Mouse (Mus musculus): ENCODE measurements around the gene Suco. TPM values are rescaled to one million over a fixed set of nuclear protein-coding genes. Genes with fewer than 3 reads are reported as not detected.

The Suco gene
- polyA plus RNA-seq, 1 experiment, result 3.1 TPM

DNA sequence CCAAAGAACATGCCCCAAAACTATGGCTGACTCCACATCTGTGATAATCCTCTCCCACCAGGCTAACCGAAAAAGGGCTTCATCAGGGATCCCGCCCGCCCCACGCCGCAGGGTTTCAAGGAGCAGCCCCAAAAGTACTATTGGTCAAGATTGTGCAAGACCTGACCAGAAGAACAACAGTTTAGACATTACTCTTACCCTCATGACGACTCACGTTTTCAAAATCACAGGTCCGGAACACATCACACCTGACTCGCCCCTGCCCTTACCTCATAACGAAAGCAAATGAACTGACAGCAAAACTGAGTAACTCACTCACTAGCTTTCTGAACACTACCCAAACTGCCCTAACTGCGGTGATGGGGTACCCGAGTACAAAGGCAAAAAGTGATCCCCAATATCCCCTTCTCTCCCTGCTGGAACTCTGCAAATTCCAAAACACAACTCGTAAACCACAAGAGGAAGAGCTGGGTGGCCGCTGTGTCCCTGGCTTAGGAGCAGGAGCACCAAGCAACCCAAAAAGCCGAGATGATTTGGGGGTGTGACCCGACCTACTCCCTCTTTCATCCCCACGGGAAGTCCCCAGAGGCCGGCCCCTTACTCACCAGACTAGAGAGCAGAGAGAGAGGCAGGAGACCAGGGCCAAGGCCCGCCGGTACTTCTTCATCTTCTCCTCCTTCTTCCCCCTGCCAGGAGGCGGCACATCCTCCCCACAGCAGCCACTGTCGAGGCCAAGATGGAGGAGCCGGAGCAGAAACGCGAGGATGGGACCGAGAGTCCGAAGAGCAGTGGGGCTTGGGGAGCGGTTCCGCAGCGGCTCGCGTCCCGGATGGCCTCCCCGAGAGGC is 553 bp downstream of the Suco start:
- H3K4me3 ChIP-seq (ENCODE audit: extremely low read depth, insufficient read depth, insufficient read length), result peak overlapping the region; percentile 82
- H3K27ac ChIP-seq (ENCODE audit: insufficient read depth, low read length), result peak overlapping the region; percentile 95
- H3K4me1 ChIP-seq (ENCODE audit: control insufficient read depth, insufficient read depth, insufficient read length), result peaks cover 9% of the 10 kb centered on the region; the same call in 1 of the 2 replicates
- WGBS, result under 1% methylated on average over 34 of the region's 34 CpGs
- TF ChIP-seq CTCF (IDR thresholded peaks at IDR 0.05; ENCODE audit: extremely low read depth, insufficient read depth, insufficient read length, insufficient replicate concordance) (peak; percentile 18; the same call in 1 of the 2 replicates), POLR2A (IDR thresholded peaks at IDR 0.05; ENCODE audit: low read depth, low read length) (no peak)
- no peaks in the 10 kb centered on the region; the same call in 1 of the 2 replicates for H3K36me3 ChIP-seq (ENCODE audit: control insufficient read depth, insufficient read depth, low read length)
- no peaks in the 10 kb centered on the region for H3K27me3 ChIP-seq (ENCODE audit: control insufficient read depth, insufficient read depth, low read length)
- peak; percentile 6 to 55 for DNase-seq (ENCODE audit: low read depth in 1 of 2, low spot score in 2 of 2)

GRCm38 (mm10) chr1:161869422-161869821 is 7.1 kb downstream of the Suco start:
- no peaks in the 10 kb centered on the region; the same call in 1 of the 2 replicates for H3K36me3 ChIP-seq (ENCODE audit: control insufficient read depth, insufficient read depth, low read length)
- peaks cover 2% of the 10 kb centered on the region; the same call in 1 of the 2 replicates for H3K4me1 ChIP-seq (ENCODE audit: control insufficient read depth, insufficient read depth, insufficient read length)
- DNase-seq (ENCODE audit: low read depth in 1 of 2, low spot score in 2 of 2), result no peak
- 83% methylated on average over 1 of the region's 1 CpGs for WGBS
- no peaks in the 10 kb centered on the region for H3K27me3 ChIP-seq (ENCODE audit: control insufficient read depth, insufficient read depth, low read length)
- no peak overlapping the region for H3K27ac ChIP-seq (ENCODE audit: insufficient read depth, low read length)
- no peak overlapping the region for H3K4me3 ChIP-seq (ENCODE audit: extremely low read depth, insufficient read depth, insufficient read length)
- TF ChIP-seq CTCF (IDR thresholded peaks at IDR 0.05; ENCODE audit: extremely low read depth, insufficient read depth, insufficient read length, insufficient replicate concordance) (no peak), POLR2A (IDR thresholded peaks at IDR 0.05; ENCODE audit: low read depth, low read length) (no peak)

DNA sequence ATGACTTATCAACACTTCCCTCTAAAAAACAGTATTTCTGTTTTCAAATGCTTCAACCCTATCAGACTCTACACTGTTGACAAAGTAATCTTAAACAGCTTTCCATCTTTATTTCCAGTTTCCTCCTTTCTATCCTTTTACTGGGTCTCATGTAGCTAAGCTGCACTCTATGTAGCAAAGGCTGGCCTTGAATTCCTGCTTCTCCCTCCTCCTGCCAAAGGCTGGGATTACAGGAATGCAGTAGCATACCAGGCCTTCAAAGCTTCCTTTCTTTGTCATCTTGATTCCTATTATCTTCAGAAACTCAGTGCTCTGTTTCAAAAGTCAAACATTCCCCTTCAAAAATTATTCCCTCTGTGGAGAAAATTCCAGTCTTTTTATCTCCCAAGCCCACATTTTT is 8.1 kb downstream of the Suco start:
- no peak overlapping the region for H3K27ac ChIP-seq (ENCODE audit: insufficient read depth, low read length)
- H3K4me1 ChIP-seq (ENCODE audit: control insufficient read depth, insufficient read depth, insufficient read length), result peaks cover 2% of the 10 kb centered on the region; the same call in 1 of the 2 replicates
- H3K27me3 ChIP-seq (ENCODE audit: control insufficient read depth, insufficient read depth, low read length), result no peaks in the 10 kb centered on the region
- no peak overlapping the region for H3K4me3 ChIP-seq (ENCODE audit: extremely low read depth, insufficient read depth, insufficient read length)
- TF ChIP-seq POLR2A (IDR thresholded peaks at IDR 0.05; ENCODE audit: low read depth, low read length) (no peak), CTCF (IDR thresholded peaks at IDR 0.05; ENCODE audit: extremely low read depth, insufficient read depth, insufficient read length, insufficient replicate concordance) (no peak)
- H3K36me3 ChIP-seq (ENCODE audit: control insufficient read depth, insufficient read depth, low read length), result no peaks in the 10 kb centered on the region
- DNase-seq (ENCODE audit: low read depth in 1 of 2, low spot score in 2 of 2), result no peak

DNA sequence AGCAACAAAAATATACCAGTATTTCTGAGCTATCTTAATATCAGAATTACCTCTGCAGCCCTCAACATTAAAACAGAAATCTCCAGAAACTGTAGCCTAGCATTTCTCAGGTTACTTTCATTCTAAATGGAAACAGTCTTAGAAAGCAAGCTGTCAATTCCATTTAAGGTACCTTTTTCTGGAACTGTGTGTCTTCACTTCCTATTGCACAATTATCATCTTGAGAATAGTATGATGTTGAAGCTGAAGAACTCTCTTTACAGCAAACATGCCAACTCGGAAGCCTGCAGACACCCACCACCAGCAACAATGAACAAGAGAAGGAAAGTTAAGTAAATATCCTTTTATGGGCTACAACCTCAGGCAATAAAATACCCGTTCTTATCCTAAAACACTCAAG is 12.7 kb downstream of the Suco start:
- peaks cover 2% of the 10 kb centered on the region; the same call in 1 of the 2 replicates for H3K4me1 ChIP-seq (ENCODE audit: control insufficient read depth, insufficient read depth, insufficient read length)
- 70% methylated on average over 2 of the region's 2 CpGs for WGBS
- no peak for DNase-seq (ENCODE audit: low read depth in 1 of 2, low spot score in 2 of 2)
- TF ChIP-seq POLR2A (IDR thresholded peaks at IDR 0.05; ENCODE audit: low read depth, low read length) (no peak), CTCF (IDR thresholded peaks at IDR 0.05; ENCODE audit: extremely low read depth, insufficient read depth, insufficient read length, insufficient replicate concordance) (no peak)
- H3K36me3 ChIP-seq (ENCODE audit: control insufficient read depth, insufficient read depth, low read length), result no peaks in the 10 kb centered on the region
- H3K27ac ChIP-seq (ENCODE audit: insufficient read depth, low read length), result no peak overlapping the region
- no peaks in the 10 kb centered on the region for H3K27me3 ChIP-seq (ENCODE audit: control insufficient read depth, insufficient read depth, low read length)
- H3K4me3 ChIP-seq (ENCODE audit: extremely low read depth, insufficient read depth, insufficient read length), result no peak overlapping the region

- H3K4me1 ChIP-seq (ENCODE audit: control insufficient read depth, insufficient read depth, insufficient read length), result no peaks in the 10 kb centered on the region
- H3K36me3 ChIP-seq (ENCODE audit: control insufficient read depth, insufficient read depth, low read length), result peaks cover 12% of the 10 kb centered on the region; the same call in 1 of the 2 replicates
- H3K4me3 ChIP-seq (ENCODE audit: extremely low read depth, insufficient read depth, insufficient read length), result no peak overlapping the region
- H3K27ac ChIP-seq (ENCODE audit: insufficient read depth, low read length), result no peak overlapping the region
- TF ChIP-seq CTCF (IDR thresholded peaks at IDR 0.05; ENCODE audit: extremely low read depth, insufficient read depth, insufficient read length, insufficient replicate concordance), result no peak
- TF ChIP-seq POLR2A (IDR thresholded peaks at IDR 0.05; ENCODE audit: low read depth, low read length), result no peak
- DNase-seq (ENCODE audit: low read depth in 1 of 2, low spot score in 2 of 2), result no peak
- H3K27me3 ChIP-seq (ENCODE audit: control insufficient read depth, insufficient read depth, low read length), result no peaks in the 10 kb centered on the region
- WGBS, result 81% methylated on average over 2 of the region's 2 CpGs
These were observed 17.2 kb downstream of the Suco start for GRCm38 (mm10) chr1:161859248-161859647.

DNA sequence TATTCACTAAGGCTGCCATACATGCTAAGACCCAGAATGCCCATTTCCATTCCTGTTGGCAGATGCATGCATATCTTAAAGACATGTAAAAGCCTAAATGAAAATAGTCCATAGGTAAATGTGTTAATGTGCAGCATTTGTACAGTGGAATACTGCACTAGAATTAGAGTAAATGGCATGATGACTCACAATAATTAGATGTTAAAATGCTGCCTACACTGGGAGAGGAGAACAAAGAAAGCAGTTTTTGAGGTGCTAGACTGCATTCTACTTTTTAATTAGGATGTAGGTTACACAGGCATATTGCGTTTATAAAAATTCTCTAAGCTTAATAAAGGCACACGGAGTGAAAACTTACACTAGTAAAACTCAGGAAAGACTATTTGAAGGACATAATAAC is 49.8 kb downstream of the Suco start:
- H3K4me1 ChIP-seq (ENCODE audit: control insufficient read depth, insufficient read depth, insufficient read length), result no peaks in the 10 kb centered on the region
- no peak overlapping the region for H3K4me3 ChIP-seq (ENCODE audit: extremely low read depth, insufficient read depth, insufficient read length)
- TF ChIP-seq CTCF (IDR thresholded peaks at IDR 0.05; ENCODE audit: extremely low read depth, insufficient read depth, insufficient read length, insufficient replicate concordance) (no peak), POLR2A (IDR thresholded peaks at IDR 0.05; ENCODE audit: low read depth, low read length) (no peak)
- 96% methylated on average over 2 of the region's 2 CpGs for WGBS
- peaks cover 13% of the 10 kb centered on the region for H3K36me3 ChIP-seq (ENCODE audit: control insufficient read depth, insufficient read depth, low read length)
- H3K27ac ChIP-seq (ENCODE audit: insufficient read depth, low read length), result no peak overlapping the region
- DNase-seq (ENCODE audit: low read depth in 1 of 2, low spot score in 2 of 2), result no peak
- no peaks in the 10 kb centered on the region for H3K27me3 ChIP-seq (ENCODE audit: control insufficient read depth, insufficient read depth, low read length)

DNA sequence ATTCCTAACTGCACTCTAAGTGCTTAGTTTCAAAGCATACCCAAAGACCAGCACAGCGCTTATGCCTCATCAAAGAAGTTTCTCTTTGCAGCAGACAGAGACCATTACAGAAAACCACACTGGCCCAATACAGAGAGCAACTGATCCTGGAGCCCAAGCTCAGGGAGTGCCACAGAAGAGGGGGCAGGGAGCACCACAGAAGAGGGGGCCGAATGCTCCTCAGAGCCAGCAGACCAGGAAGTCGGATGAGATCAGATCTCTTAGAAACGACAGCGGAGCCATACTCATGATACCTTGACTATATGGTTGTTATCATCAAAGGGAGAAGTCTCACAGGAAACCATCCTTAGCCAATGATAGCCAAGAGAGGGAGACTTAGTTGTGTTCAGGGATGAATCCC is 67.1 kb downstream of the Suco start:
- 59% methylated on average over 5 of the region's 5 CpGs for WGBS
- H3K4me3 ChIP-seq (ENCODE audit: extremely low read depth, insufficient read depth, insufficient read length), result no peak overlapping the region
- H3K27me3 ChIP-seq (ENCODE audit: control insufficient read depth, insufficient read depth, low read length), result no peaks in the 10 kb centered on the region
- peaks cover 8% of the 10 kb centered on the region; the same call in 1 of the 2 replicates for H3K4me1 ChIP-seq (ENCODE audit: control insufficient read depth, insufficient read depth, insufficient read length)
- no peak for DNase-seq (ENCODE audit: low read depth in 1 of 2, low spot score in 2 of 2)
- H3K36me3 ChIP-seq (ENCODE audit: control insufficient read depth, insufficient read depth, low read length), result no peaks in the 10 kb centered on the region
- peak overlapping the region; percentile 59 for H3K27ac ChIP-seq (ENCODE audit: insufficient read depth, low read length)
- TF ChIP-seq POLR2A (IDR thresholded peaks at IDR 0.05; ENCODE audit: low read depth, low read length) (no peak), CTCF (IDR thresholded peaks at IDR 0.05; ENCODE audit: extremely low read depth, insufficient read depth, insufficient read length, insufficient replicate concordance) (no peak)
